Mouse (Mus musculus) adrenal gland, postnatal 36 days (tissue): Measurements from ENCODE around the gene Ppm1l. TPM values are rescaled to one million over a fixed set of nuclear protein-coding genes. Genes with fewer than 3 reads are reported as not detected.
"Not testable (repeated sequence)": the region's sequence is repeated elsewhere in the genome, so short reads cannot be mapped to it uniquely, and the experiment has no call there.

Experiments used
- DNase-seq, 2 experiments: peaks; one replicate each; pipeline ENCODE4 v3.0.0; 2021; ENCODE audit warnings: mixed read lengths in 1 of 2
- total RNA-seq, 2 experiments: library from RNA; stranded (reverse); gene quantifications; 2 replicates each; pipeline ENCODE4 v1.2.3; 2021

Ppm1l gene
- total RNA-seq, 2 experiments from 2014 or later: 13.5 to 15.9 TPM

GRCm38 (mm10) chr3:69535941-69536647 lies 219.4 kb downstream of the Ppm1l start:
- DNase-seq: no peak

DNA sequence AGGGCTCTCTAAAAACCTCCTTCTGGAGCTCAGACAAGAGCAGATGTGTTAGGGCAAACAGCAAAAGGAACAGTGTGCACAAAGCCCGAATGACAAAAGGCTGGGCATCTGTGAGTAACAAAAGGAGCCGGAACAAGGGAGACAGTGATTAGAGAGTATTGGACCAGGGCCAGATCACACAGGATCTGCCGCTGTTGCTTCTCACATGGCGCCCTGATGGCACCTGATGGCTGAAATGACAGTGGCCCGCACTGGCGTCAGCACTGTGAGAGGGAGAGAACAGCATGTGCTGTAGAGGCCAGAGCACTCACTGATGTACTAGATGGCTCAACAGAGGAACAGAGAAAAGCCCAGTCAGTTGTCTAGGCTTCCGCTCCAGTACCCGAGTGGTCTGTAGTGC lies 226.3 kb downstream of the Ppm1l start:
- DNase-seq: peak in 1 of 2 experiments; percentile 22

GRCm38 (mm10) chr3:69543730-69544129 lies 227.1 kb downstream of the Ppm1l start:
- no peak for DNase-seq

DNA sequence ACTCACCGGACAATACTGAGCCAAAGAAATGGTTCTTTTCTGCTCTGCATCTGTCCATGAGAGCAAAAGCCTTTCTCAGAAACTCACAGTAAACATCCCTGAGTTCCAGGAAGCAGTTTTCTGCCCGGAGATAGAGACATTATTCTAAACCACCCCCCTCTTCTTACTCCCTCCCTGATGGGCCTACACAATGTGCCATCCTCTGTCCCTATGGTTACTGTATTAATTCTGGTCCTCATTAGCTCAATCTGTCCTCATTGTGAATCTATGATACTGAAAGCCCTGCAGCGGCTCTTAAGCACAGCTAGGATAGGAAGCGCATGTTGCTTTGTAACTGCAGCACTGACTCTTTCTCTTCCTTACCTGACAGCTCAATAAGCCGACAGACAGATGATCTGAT lies 228.4 kb downstream of the Ppm1l start:
- no peak for DNase-seq

- no peak for DNase-seq
Observed at GRCm38 (mm10) chr3:69548704-69549455, 232.2 kb downstream of the Ppm1l start.

GRCm38 (mm10) chr3:69549602-69550001 lies 232.9 kb downstream of the Ppm1l start:
- DNase-seq: no peak

GRCm38 (mm10) chr3:69555511-69555910 lies 238.8 kb downstream of the Ppm1l start:
- DNase-seq: peak; percentile 47 to 60

- DNase-seq: peak in 1 of 2 experiments; percentile 15
Observed at GRCm38 (mm10) chr3:69556092-69556778, 239.6 kb downstream of the Ppm1l start.

GRCm38 (mm10) chr3:69559316-69559974 lies 242.8 kb downstream of the Ppm1l start:
- peak; percentile 27 to 37 for DNase-seq

GRCm38 (mm10) chr3:69559975-69560330 lies 243.3 kb downstream of the Ppm1l start:
- peak; percentile 32 to 54 for DNase-seq

DNA sequence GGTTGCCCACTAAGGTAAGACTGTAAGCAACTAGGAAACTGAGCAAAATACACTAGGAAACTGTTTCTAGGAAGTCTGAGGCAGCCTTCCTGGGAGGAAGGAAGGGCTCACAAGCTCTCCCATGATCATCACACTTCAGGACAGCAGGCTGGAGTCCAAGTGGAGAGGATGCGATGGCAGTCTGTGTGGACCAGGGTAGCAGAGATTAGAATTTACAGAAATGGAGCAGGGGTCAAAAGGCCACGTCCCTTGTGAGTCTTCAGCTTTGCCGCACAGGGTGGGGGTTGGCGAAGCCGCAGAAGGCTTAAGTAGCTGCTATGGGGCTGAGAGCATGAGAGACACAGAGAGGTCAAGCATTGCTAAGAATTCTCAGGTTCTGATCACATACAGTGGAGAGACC lies 245.0 kb downstream of the Ppm1l start:
- peak; percentile 28 to 47 for DNase-seq

- DNase-seq: no peak
Observed at GRCm38 (mm10) chr3:69563406-69563805, 246.7 kb downstream of the Ppm1l start.

DNA sequence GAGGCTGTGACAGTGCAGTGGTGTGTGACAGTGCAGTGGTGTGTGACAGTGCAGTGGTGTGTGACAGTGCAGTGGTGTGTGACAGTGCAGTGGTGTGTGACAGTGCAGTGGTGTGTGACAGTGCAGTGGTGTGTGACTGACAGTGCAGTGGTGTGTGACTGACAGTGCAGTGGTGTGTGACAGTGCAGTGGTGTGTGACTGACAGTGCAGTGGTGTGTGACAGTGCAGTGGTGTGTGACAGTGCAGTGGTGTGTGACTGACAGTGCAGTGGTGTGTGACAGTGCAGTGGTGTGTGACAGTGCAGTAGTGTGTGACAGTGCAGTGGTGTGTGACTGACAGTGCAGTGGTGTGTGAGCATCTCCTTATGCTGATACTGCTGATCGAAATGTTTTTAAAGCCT lies 248.9 kb downstream of the Ppm1l start:
- not testable (repeated sequence) for DNase-seq

GRCm38 (mm10) chr3:69572561-69572960 lies 255.9 kb downstream of the Ppm1l start:
- no peak for DNase-seq

- no peak for DNase-seq
Observed at GRCm38 (mm10) chr3:69575577-69575976, 258.9 kb downstream of the Ppm1l start.

DNA sequence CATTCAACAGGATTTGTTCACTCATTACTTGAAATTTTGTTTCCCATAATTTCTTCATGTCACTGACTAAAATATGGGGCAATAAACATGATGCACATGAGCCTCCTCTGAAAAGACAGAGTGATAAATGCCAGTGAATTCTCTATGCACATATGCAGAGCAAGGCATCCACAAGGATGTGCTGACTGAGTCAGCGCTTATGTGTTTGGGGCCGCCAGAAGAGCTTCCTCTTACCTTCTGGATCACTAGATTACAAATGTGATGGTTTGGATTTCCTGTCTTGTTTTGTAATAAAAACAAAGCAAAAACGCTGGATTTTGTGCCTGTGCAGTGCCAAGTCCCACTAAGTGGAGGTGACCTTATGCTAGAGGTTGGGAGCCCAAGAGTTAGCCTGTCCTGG lies 260.1 kb downstream of the Ppm1l start:
- DNase-seq: no peak

- DNase-seq: no peak
Observed at GRCm38 (mm10) chr3:69578791-69579190, 262.1 kb downstream of the Ppm1l start.

DNA sequence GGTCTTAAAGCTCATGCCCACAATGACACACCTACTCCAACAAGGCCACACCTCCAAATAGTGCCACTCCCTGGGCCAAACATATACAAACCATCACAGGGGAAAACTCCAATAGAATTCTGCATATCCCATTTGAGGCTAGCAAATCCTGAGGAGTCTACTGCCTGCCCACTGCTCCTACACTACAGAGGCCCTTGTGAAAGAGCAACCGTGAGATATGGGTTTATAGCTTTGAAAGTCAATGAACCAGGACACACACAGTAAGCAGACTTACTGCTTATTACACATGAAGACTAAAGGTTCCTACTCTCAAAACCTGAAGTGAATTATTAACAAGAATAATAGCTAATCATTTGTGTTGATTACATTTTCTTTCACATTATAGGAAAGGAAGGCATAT lies 267.1 kb downstream of the Ppm1l start:
- no peak for DNase-seq

DNA sequence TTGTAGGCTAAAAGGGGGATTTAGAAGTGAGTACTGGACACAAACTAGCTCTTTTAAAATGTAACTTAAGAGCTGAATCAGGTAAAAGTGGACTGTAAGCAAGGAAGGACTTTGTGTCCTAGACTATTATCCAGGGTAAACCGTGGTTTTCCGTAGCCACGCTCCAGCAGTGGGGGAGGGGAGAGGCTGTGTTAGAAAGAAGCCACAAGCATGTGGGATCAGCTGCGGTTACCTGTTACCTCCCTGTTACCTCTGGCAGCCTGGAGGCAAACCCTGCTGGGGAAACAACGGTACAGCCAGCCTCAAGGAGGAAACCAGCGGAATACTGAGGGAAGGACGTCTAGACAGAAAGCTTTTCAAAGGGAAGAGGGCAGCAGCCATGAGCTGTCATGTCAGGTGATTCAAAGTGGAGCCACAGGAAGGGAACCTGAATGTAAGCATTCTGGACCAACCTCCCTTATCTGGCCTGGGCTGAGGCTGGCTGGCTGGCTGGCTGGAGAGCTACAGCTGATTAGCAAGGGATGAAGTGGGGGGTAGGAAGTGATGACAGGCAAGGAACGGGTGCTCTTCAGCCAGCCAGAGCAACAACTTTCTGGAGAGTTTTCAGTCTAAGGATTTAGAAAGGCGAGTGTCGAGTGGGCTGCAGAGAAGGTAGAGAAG lies 271.6 kb downstream of the Ppm1l start:
- no peak for DNase-seq

DNA sequence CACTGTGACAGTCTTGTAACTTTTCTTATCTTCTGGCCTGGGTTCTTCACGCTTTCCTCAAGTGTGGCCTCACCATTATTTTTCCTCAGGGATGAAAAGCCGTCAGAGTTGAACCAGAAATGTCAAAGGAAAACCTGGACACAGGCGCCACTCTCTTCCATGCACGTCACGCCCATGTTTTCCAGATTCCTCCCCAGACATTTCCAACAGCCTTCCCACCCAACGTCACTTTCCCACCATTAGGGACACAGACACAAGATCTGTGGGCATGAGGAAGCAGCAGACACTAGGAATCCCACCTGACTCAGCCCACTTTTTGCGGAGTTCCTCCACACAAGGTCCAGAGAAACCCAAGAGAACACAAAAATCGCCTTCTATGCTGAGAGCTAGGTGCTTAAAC lies 276.8 kb downstream of the Ppm1l start:
- no peak for DNase-seq

DNA sequence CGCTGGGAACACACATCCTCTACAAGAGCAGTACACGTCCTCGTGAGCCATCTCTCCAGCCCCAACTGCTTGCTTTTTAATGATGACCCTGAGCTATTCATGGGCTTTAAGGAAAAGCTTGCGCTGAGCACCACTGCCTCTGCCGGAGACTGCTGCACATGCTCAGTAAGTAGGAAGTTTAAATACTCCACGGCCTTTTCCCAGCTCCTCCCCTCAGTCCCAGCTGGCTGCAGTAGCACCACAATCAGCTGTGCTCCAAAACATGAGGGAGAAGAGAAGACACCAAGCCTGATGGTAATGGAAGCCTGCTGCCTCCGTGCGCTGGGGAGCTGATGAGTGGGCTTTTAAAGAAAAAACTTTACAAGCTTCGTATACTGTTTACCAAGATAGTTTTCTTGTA lies 277.4 kb downstream of the Ppm1l start:
- DNase-seq: peak in 1 of 2 experiments; percentile 8

DNA sequence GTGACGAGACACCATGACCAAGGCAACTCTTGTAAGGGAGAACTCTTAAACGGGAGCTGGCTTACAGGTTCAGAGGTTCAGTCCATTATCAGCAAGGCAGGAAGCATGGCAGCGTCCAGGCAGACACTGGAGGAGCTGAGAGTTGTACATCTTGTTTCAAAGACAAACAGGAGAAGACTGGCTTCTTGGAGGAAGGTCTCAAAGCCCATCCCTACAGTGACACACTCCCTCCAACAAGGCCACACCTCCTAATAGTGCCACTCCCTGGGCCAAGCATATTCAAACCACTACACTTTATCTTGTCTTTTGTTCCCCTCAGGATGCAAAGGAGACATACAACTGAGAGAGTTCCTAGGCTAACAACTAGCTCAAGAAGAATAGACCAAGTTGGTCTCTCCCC lies 279.5 kb downstream of the Ppm1l start:
- no peak for DNase-seq
